Mouse (Mus musculus): ENCODE data around the gene Pcgf1. TPM values are rescaled to one million over a fixed set of nuclear protein-coding genes. Genes with fewer than 3 reads are reported as not detected.

Gene Pcgf1
- polyA plus RNA-seq (2016; fragmentation: Nextera tagmentation; extraction: Ambion mirVana), result 41.2 and 42.2 TPM in 2 replicates

DNA sequence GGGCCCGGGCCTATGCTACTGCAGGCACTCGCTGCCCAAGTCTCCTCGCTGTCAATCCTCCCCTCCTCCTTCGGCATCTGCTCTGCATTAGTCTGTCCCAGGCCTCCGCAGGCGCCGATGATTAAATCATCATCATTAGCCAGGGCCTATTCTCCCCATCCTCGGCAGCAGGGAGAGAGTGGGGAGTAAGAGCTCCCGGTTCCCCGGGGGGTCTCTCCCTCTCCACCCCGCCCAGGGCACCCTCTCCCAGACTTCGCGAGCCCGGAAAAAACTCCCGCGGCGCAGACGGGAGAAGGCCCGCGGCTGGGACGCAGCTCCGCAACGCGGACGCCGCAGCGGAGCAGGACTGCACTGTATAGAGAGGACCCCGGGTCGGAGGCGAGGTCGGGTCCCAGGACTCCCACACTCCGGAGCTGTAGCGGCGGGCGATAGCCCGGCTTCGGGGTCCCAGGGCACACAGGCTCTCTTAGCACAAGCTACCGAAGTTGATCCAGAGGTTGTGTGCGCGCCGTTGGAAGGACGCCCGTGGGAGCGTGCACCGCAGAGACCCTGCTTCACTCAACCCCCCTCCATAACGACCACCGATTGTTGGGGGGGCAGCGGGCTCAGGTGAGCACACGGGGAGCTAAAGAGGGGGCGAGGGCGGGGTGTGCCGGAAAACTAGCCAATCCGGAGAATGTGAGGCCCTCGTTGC is at the start of gene Pcgf1:
Pcgf1 (plus strand) TSS at position 240 of the 694 bp plus-strand sequence.
- under 1% methylated on average over 53 of the region's 54 CpGs for WGBS
- Histone ChIP-seq H3K4me1 (peaks cover 15% of the 10 kb centered on the region), H3K4me3 (peak within 1 kb of the TSS; percentile 68), H3K27ac (replicated peaks) (peak within 1 kb of the TSS; percentile 91), H3K9ac (replicated peaks) (peak within 1 kb of the TSS; percentile 70), H3K27me3 (peaks cover 58% of the 10 kb centered on the region), H3K36me3 (peaks cover 24% of the 10 kb centered on the region), H3K4me2 (replicated peaks) (peak within 1 kb of the TSS; percentile 94), H3K9me3 (no peaks in the 10 kb centered on the region)
- ATAC-seq (ENCODE audit: low FRiP score, low read depth), result peak; percentile 74

DNA sequence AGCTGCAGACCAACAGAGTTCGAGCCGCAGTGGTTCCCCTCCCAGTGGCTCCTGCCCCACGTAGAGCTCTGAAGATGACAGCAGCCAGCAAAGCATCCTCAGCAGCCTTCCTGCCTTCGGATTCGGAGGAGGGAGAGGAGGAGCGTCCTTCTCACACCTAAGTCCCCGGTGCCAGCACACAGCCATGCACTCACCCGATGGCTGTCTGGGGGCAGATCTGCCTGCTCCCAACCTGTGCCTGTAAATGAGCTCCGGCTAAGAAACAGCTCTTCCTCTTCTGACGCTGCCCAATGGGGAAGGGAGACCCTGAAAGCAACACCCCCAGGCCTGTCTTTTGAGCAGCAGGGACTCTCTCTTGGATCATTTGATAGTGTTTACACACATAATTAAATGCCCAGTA is 47.9 kb upstream of the Pcgf1 start:
- Histone ChIP-seq H3K36me3 (no peaks in the 10 kb centered on the region), H3K4me1 (peaks cover 25% of the 10 kb centered on the region), H3K9me3 (no peaks in the 10 kb centered on the region), H3K27me3 (peaks cover 62% of the 10 kb centered on the region), H3K9ac (replicated peaks) (no peak overlapping the region), H3K4me2 (replicated peaks) (no peak overlapping the region), H3K4me3 (no peak overlapping the region), H3K27ac (replicated peaks) (no peak overlapping the region)
- ATAC-seq (ENCODE audit: low FRiP score, low read depth), result no peak
- WGBS, result 11% methylated on average over 10 of the region's 10 CpGs

- Histone ChIP-seq H3K4me2 (replicated peaks) (no peak overlapping the region), H3K9me3 (no peaks in the 10 kb centered on the region), H3K4me1 (peaks cover 25% of the 10 kb centered on the region), H3K27ac (replicated peaks) (no peak overlapping the region), H3K36me3 (no peaks in the 10 kb centered on the region), H3K4me3 (no peak overlapping the region), H3K27me3 (peaks cover 72% of the 10 kb centered on the region), H3K9ac (replicated peaks) (no peak overlapping the region)
- 49% methylated on average over 7 of the region's 7 CpGs for WGBS
- no peak for ATAC-seq (ENCODE audit: low FRiP score, low read depth)
Observed at GRCm38 (mm10) chr6:83031111-83031510, 46.6 kb upstream of the Pcgf1 start.

- no peak for ATAC-seq (ENCODE audit: low FRiP score, low read depth)
- peak overlapping the region; percentile 56; the same call in 1 of the 2 replicates for H3K9ac ChIP-seq (replicated peaks)
- H3K9me3 ChIP-seq, result no peaks in the 10 kb centered on the region
- H3K27ac ChIP-seq (replicated peaks), result no peak overlapping the region
- no peaks in the 10 kb centered on the region for H3K36me3 ChIP-seq
- 16% methylated on average over 18 of the region's 18 CpGs for WGBS
- peak overlapping the region; percentile 56 for H3K4me3 ChIP-seq
- peaks cover 80% of the 10 kb centered on the region for H3K27me3 ChIP-seq
- peak overlapping the region; percentile 79 for H3K4me2 ChIP-seq (replicated peaks)
- H3K4me1 ChIP-seq, result peaks cover 25% of the 10 kb centered on the region
Observed at GRCm38 (mm10) chr6:83031921-83032590, 45.6 kb upstream of the Pcgf1 start.

DNA sequence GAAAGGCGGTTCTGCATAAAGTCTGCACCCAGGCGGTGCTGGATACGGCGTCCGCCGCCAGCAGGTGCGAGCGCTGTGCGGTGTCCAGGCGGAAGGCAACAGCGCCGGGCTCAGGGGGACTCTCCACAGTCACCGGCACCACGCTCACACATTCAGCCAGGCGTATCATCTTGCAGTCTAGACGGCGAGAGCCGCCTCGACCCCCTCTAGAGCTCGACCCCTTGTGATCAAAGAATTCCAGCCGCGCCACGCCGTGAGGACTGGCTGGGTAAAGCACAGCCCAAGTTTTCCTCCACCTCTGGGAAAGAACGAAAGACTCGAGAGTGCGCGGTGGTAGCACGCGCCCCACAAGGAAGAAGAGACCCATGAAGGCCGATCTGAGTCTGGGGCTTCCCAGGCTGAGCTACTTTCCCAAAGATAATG is 44.9 kb upstream of the Pcgf1 start:
- H3K36me3 ChIP-seq, result no peaks in the 10 kb centered on the region
- H3K9ac ChIP-seq (replicated peaks), result peak overlapping the region; percentile 56
- peaks cover 25% of the 10 kb centered on the region for H3K4me1 ChIP-seq
- H3K4me2 ChIP-seq (replicated peaks), result peak overlapping the region; percentile 79
- peak; percentile 55 for ATAC-seq (ENCODE audit: low FRiP score, low read depth)
- no peaks in the 10 kb centered on the region for H3K9me3 ChIP-seq
- H3K27me3 ChIP-seq, result peaks cover 81% of the 10 kb centered on the region
- H3K27ac ChIP-seq (replicated peaks), result no peak overlapping the region; the same call in 1 of the 2 replicates
- WGBS, result under 1% methylated on average over 31 of the region's 31 CpGs
- peak overlapping the region; percentile 56 for H3K4me3 ChIP-seq

DNA sequence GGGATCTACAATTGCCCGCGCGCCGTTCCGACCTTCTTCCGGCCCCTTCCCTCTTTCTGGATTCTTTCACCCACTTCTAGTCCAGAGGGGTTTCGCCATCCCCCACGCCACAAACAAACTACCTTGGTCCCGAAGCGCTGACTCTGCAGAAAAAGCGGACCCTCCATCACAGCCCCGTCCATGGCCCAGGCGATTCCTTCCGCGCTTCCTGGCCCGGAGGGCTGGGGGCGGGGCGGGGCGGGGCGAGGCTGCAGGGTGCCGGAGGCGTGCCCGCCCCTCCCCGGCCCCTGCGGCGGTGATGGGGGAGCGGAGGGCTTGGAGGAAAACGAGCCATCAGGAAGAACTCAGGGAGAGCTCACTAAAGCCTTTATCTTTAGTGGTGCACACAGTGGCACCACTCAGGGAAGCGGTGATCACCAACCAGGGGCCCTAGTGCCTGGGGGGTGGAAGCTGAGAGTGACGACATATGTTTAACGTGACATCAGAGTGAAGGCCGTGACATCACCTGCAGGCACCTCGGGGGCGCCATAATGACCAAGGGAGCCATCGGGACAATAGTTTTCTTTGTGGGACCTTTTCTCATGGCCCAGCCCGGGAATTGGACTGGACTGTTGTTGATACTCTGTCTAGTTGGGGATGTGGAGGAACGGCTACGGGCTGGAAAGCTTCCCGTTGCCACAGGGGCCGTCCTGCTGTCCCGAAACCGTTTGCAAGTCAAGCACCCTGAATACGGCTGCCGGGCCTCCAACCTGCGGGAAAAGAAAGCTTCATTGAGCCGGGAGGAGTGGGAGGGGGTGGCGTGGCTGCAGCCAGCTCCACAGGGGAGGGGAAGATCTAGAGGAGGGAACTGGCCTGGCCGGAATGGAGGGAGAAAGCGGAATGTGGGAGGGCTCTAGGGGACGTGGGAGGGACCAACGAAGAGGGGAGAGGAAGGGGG is 44.2 kb upstream of the Pcgf1 start, which contains the start of the genes Dok1 and Loxl3:
Dok1 (minus strand) TSS at position 223 of the 937 bp plus-strand sequence.
Loxl3 (plus strand) TSS at position 925 of the 937 bp plus-strand sequence.
- peak; percentile 74 for ATAC-seq (ENCODE audit: low FRiP score, low read depth)
- Histone ChIP-seq H3K27me3 (peaks cover 77% of the 10 kb centered on the region), H3K4me3 (peak within 1 kb of the TSS; percentile 56), H3K4me2 (replicated peaks) (peak within 1 kb of the TSS; percentile 79), H3K4me1 (peaks cover 29% of the 10 kb centered on the region), H3K36me3 (no peaks in the 10 kb centered on the region), H3K27ac (replicated peaks) (peak within 1 kb of the TSS; percentile 64; the same call in 1 of the 2 replicates), H3K9ac (replicated peaks) (peak within 1 kb of the TSS; percentile 56), H3K9me3 (no peaks in the 10 kb centered on the region)
- WGBS, result under 1% methylated on average over 51 of the region's 51 CpGs

DNA sequence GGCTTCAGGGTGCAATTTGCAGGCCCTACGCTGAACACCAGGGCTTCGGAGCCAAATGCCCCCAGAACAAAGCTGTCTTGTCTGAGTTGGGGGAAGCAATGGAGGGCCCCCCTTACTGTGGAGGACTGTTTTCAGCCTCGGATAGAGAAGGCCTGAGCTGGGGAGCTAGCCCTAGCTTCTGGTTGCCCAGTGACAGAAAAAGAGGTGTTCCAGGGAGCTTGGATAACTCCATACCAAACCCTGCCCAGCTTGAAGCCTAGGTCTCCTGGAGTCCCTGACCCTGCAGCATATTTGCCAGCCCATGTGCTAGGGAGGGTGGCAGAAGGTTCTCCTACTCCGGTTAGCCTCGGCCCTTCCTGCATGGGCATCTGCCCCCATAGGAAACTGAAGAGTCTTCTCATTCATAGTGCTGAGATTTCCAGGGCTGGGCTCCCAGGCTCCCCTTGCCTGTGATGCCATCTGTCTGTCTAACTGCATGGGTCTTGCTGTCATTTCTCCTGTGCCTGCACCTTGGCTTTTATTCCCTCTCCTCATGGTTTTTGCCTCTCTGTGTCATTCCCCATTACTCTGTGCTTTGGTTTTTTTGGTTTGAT is 43.1 kb upstream of the Pcgf1 start:
- no peak for ATAC-seq (ENCODE audit: low FRiP score, low read depth)
- Histone ChIP-seq H3K4me2 (replicated peaks) (peak overlapping the region; percentile 79), H3K27ac (replicated peaks) (0 out of 2 replicates have a peak overlapping the region, but pooled peaks have one; percentile 1), H3K9ac (replicated peaks) (no peak overlapping the region; the same call in 1 of the 2 replicates), H3K4me1 (peaks cover 33% of the 10 kb centered on the region), H3K27me3 (peaks cover 67% of the 10 kb centered on the region), H3K36me3 (no peaks in the 10 kb centered on the region), H3K9me3 (no peaks in the 10 kb centered on the region), H3K4me3 (peak overlapping the region; percentile 56)
- WGBS, result 17% methylated on average over 5 of the region's 5 CpGs

DNA sequence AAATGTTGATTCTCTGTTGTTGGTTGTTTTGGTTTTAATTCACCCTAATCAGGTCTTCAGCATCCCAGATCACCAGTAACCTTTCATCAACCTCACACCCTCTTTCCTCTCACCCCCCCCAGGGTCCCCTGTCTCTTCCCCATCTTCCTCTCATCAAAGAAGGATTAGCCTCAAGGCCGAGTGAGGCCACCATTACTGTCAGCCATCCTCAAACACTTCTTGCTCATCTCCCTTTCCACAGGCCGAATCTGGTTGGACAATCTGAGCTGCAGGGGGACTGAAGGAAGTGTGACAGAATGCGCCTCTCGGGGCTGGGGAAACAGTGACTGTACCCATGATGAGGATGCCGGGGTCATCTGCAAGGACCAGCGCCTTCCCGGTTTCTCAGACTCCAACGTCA is 40.5 kb upstream of the Pcgf1 start:
- no peak for ATAC-seq (ENCODE audit: low FRiP score, low read depth)
- H3K36me3 ChIP-seq, result no peaks in the 10 kb centered on the region
- peaks cover 41% of the 10 kb centered on the region for H3K27me3 ChIP-seq
- H3K9ac ChIP-seq (replicated peaks), result no peak overlapping the region
- H3K4me3 ChIP-seq, result no peak overlapping the region
- H3K27ac ChIP-seq (replicated peaks), result no peak overlapping the region
- H3K4me2 ChIP-seq (replicated peaks), result no peak overlapping the region
- peaks cover 30% of the 10 kb centered on the region for H3K4me1 ChIP-seq
- no peaks in the 10 kb centered on the region for H3K9me3 ChIP-seq
- WGBS, result 77% methylated on average over 8 of the region's 8 CpGs

DNA sequence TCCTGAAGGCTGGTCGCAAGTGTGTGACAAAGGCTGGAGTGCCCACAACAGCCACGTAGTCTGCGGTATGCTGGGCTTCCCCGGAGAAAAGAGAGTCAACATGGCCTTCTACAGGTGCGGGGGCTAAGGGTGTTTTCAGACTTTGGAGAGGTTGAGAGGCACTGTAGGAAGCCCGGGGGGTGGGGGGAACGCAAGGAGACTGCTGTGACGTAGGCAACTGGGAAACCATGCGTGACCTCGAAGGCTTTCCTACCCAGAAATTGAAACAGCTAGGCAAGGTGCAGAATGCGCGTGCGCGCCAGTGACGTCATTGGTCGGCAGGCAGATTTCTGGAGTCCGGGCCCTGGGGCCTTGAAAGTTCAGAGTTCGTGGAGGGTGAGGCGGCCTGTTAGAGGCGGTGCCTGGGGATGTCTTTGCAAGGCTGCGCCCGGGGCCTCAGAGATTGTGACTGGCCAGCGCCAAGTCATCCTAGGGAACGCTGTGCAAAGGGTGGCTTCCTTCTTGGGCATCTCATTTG is 39.1 kb upstream of the Pcgf1 start:
- ATAC-seq (ENCODE audit: low FRiP score, low read depth), result peak; percentile 31; the same call in 1 of the 2 replicates
- peak overlapping the region; percentile 59 for H3K4me2 ChIP-seq (replicated peaks)
- no peaks in the 10 kb centered on the region for H3K9me3 ChIP-seq
- no peak overlapping the region for H3K27ac ChIP-seq (replicated peaks)
- peak overlapping the region; percentile 22 for H3K4me3 ChIP-seq
- no peaks in the 10 kb centered on the region for H3K36me3 ChIP-seq
- peaks cover 32% of the 10 kb centered on the region for H3K27me3 ChIP-seq
- peaks cover 19% of the 10 kb centered on the region for H3K4me1 ChIP-seq
- 7% methylated on average over 24 of the region's 24 CpGs for WGBS
- H3K9ac ChIP-seq (replicated peaks), result no peak overlapping the region; the same call in 1 of the 2 replicates

DNA sequence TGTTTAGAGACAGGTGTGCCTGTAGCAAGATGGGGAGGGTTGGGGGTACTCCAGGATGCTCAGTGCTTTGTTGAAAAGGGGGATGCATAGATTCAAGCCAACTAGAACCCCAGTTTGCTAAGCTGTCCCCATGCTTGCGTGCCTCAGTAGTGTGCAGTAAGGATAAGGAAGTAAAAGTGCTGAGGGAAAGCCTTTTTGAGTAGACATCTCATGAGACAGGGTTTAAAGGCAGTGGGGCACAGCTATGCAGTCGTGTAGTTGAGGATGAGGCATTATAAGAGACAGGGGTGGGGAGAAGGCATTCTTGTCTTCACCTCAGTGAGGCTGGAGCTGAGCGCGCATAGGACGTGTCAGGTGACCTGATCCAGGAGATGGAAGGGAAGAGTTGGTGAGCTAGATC is 37.1 kb upstream of the Pcgf1 start:
- WGBS, result 79% methylated on average over 5 of the region's 5 CpGs
- Histone ChIP-seq H3K4me3 (no peak overlapping the region), H3K27ac (replicated peaks) (no peak overlapping the region), H3K36me3 (no peaks in the 10 kb centered on the region), H3K4me1 (peaks cover 8% of the 10 kb centered on the region), H3K9me3 (no peaks in the 10 kb centered on the region), H3K9ac (replicated peaks) (no peak overlapping the region), H3K4me2 (replicated peaks) (no peak overlapping the region), H3K27me3 (peaks cover 21% of the 10 kb centered on the region)
- ATAC-seq (ENCODE audit: low FRiP score, low read depth), result no peak

GRCm38 (mm10) chr6:83043561-83043960 is 34.1 kb upstream of the Pcgf1 start:
- no peak overlapping the region for H3K9ac ChIP-seq (replicated peaks)
- H3K27me3 ChIP-seq, result no peaks in the 10 kb centered on the region
- no peak for ATAC-seq (ENCODE audit: low FRiP score, low read depth)
- no peak overlapping the region for H3K27ac ChIP-seq (replicated peaks)
- no peaks in the 10 kb centered on the region for H3K36me3 ChIP-seq
- H3K9me3 ChIP-seq, result no peaks in the 10 kb centered on the region
- peaks cover 4% of the 10 kb centered on the region for H3K4me1 ChIP-seq
- H3K4me3 ChIP-seq, result no peak overlapping the region
- no peak overlapping the region for H3K4me2 ChIP-seq (replicated peaks)
- WGBS, result 77% methylated on average over 6 of the region's 6 CpGs
